Mouse (Mus musculus) spleen, adult 2 months (tissue): ENCODE data around the gene Zc3hc1.

Experiments
- CTCF ChIP-seq: fragments of 200-500 bp; IDR thresholded peaks from 2 replicates; pipeline ENCODE4 v1.5.1; 2011; ENCODE audit warnings: mild to moderate bottlenecking, inconsistent platforms; ENCODE audit not compliant: insufficient read depth, insufficient read length, insufficient replicate concordance; ENCODE audit errors: extremely low read depth
- POLR2A ChIP-seq: fragments of 200-500 bp; IDR thresholded peaks from 2 replicates; pipeline ENCODE4 v1.6.1; 2011; ENCODE audit warnings: low read depth, low read length, inconsistent platforms

GRCm38 (mm10) chr6:30408276-30408675 lies 17.4 kb upstream of the Zc3hc1 start:
- no peak for TF ChIP-seq POLR2A
- no peak for TF ChIP-seq CTCF
